Mouse (Mus musculus): Measurements from ENCODE around the gene Mfsd14a. TPM values are rescaled to one million over a fixed set of nuclear protein-coding genes. Genes with fewer than 3 reads are reported as not detected.

The Mfsd14a gene
- total RNA-seq, 1 experiment: 117 TPM

DNA sequence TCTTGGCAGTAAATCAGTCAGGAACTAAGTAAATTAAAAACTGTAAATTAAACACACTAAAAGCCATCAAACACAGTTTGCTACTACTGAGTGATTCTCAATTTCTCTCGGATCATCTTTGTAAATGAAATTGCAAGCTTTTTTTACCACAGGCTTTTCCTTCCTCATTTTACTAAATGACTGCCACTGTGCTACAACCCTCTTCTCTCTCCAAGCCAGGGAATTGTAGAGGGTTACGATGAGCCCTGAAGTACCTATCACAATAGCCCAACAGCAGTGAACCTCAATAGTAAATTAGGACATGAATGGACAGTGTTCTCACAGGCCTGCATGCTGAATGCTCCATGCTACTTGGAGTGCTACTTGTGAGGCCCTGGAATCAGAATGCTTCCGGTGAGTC is 28.4 kb downstream of the Mfsd14a start:
- no peak overlapping the region for H3K4me3 ChIP-seq (ENCODE audit: insufficient read depth in 1 of 2, low read depth in 1 of 2, low read length in 2 of 2, poor library complexity in 1 of 2, severe bottlenecking in 1 of 2)
- peaks cover 1 to 4% of the 10 kb centered on the region in 2 experiments; a peak in 1 of 4 replicates for H3K4me1 ChIP-seq (ENCODE audit: control insufficient read depth in 2 of 2, insufficient read depth in 2 of 2, low read length in 2 of 2, poor library complexity in 1 of 2)
- H3K27ac ChIP-seq (ENCODE audit: insufficient read depth, low read depth, low read length, poor library complexity, severe bottlenecking): no peak overlapping the region
- H3K36me3 ChIP-seq (ENCODE audit: control insufficient read depth, insufficient read depth, low read length, poor library complexity, severe bottlenecking): peaks cover 28% of the 10 kb centered on the region
- no peak for TF ChIP-seq CHD2 (IDR thresholded peaks at IDR 0.05; ENCODE audit: low read depth, low read length)
- TF ChIP-seq ZC3H11A (IDR thresholded peaks at IDR 0.05; ENCODE audit: borderline replicate concordance, low read depth, low read length): no peak
- TF ChIP-seq ZNF384 (IDR thresholded peaks at IDR 0.05; ENCODE audit: low read depth, low read length): no peak
- TF ChIP-seq HCFC1 (IDR thresholded peaks at IDR 0.05; ENCODE audit: borderline replicate concordance, insufficient read depth, low read length): no peak
- no peak for TF ChIP-seq MAFK (IDR thresholded peaks at IDR 0.05; ENCODE audit: insufficient read depth, low read depth, low read length)
- in situ Hi-C loops (cut with MboI; ENCODE audit: low sequenced_read_pairs in 2 of 2, unreplicated experiment in 2 of 2): no loop called here
- no peaks in the 10 kb centered on the region for H3K9me3 ChIP-seq (ENCODE audit: control insufficient read depth, insufficient read depth, low read depth, low read length)
- no peak for DNase-seq (ENCODE audit: low read depth, low spot score)
- H3K9ac ChIP-seq (ENCODE audit: insufficient read depth, low read depth, low read length, poor library complexity, severe bottlenecking): no peak overlapping the region

DNA sequence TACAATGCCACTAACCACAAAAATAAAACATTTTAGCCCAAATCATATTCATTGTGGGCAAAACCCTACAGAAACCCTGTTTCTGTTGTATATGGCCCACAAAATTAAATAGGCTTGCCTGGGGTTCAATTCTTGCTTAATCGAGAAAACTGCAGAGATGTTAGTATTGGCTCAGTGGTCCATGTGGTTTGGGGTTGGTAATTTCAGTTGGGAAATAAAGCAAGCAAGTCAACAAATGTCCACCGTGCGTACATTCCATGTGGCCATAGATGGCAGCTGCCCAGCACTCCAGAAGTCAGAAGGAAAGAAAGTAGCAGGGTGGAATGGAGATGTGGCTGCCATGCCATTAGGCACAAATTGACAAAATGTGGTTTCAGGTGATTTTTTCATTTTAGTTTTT is 29.5 kb downstream of the Mfsd14a start:
- H3K4me3 ChIP-seq (ENCODE audit: insufficient read depth in 1 of 2, low read depth in 1 of 2, low read length in 2 of 2, poor library complexity in 1 of 2, severe bottlenecking in 1 of 2): no peak overlapping the region
- no peak overlapping the region for H3K27ac ChIP-seq (ENCODE audit: insufficient read depth, low read depth, low read length, poor library complexity, severe bottlenecking)
- DNase-seq (ENCODE audit: low read depth, low spot score): no peak
- H3K9ac ChIP-seq (ENCODE audit: insufficient read depth, low read depth, low read length, poor library complexity, severe bottlenecking): no peak overlapping the region
- no peak for TF ChIP-seq ZNF384 (IDR thresholded peaks at IDR 0.05; ENCODE audit: low read depth, low read length)
- TF ChIP-seq HCFC1 (IDR thresholded peaks at IDR 0.05; ENCODE audit: borderline replicate concordance, insufficient read depth, low read length): no peak
- TF ChIP-seq MAFK (IDR thresholded peaks at IDR 0.05; ENCODE audit: insufficient read depth, low read depth, low read length): no peak
- no peak for TF ChIP-seq CHD2 (IDR thresholded peaks at IDR 0.05; ENCODE audit: low read depth, low read length)
- TF ChIP-seq ZC3H11A (IDR thresholded peaks at IDR 0.05; ENCODE audit: borderline replicate concordance, low read depth, low read length): no peak
- H3K9me3 ChIP-seq (ENCODE audit: control insufficient read depth, insufficient read depth, low read depth, low read length): no peaks in the 10 kb centered on the region
- peaks cover 1 to 3% of the 10 kb centered on the region in 2 experiments; a peak in 1 of 4 replicates for H3K4me1 ChIP-seq (ENCODE audit: control insufficient read depth in 2 of 2, insufficient read depth in 2 of 2, low read length in 2 of 2, poor library complexity in 1 of 2)
- in situ Hi-C loops (cut with MboI; ENCODE audit: low sequenced_read_pairs in 2 of 2, unreplicated experiment in 2 of 2): no loop called here
- H3K36me3 ChIP-seq (ENCODE audit: control insufficient read depth, insufficient read depth, low read length, poor library complexity, severe bottlenecking): peaks cover 23% of the 10 kb centered on the region

- in situ Hi-C loops (cut with MboI; ENCODE audit: low sequenced_read_pairs in 2 of 2, unreplicated experiment in 2 of 2): no loop called here
- peaks cover 23% of the 10 kb centered on the region for H3K36me3 ChIP-seq (ENCODE audit: control insufficient read depth, insufficient read depth, low read length, poor library complexity, severe bottlenecking)
These were observed 31.0 kb downstream of the Mfsd14a start for GRCm38 (mm10) chr3:116631459-116631858.

DNA sequence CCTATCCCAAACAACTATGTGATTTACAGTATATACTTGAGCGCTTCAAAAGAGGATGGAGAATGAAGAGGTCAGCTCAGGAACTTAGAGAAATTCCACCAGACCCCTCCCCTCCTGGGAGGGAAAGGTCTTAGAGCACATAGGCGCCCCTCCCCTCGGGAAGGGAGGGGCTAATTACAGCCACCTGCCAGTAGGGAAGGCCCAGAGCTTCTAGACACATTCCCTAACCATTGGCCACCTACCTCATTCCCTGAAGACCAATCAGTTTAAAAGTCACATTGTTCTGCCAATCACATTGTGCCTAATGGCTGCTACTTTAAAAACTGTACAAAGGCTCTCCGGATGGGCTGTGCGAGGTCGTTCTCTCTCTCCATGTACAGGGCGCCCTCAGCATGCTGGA is 39.8 kb downstream of the Mfsd14a start:
- Histone ChIP-seq H3K4me1 (ENCODE audit: control insufficient read depth in 2 of 2, insufficient read depth in 2 of 2, low read length in 2 of 2, poor library complexity in 1 of 2) (peaks cover 0 to 12% of the 10 kb centered on the region in 2 experiments; a peak in 1 of 4 replicates), H3K9me3 (ENCODE audit: control insufficient read depth, insufficient read depth, low read depth, low read length) (no peaks in the 10 kb centered on the region; the same call in 1 of the 2 replicates), H3K4me3 (ENCODE audit: insufficient read depth in 1 of 2, low read depth in 1 of 2, low read length in 2 of 2, poor library complexity in 1 of 2, severe bottlenecking in 1 of 2) (peak overlapping the region; percentile 49 to 58), H3K27ac (ENCODE audit: insufficient read depth, low read depth, low read length, poor library complexity, severe bottlenecking) (peak overlapping the region; percentile 80; the same call in 1 of the 2 replicates), H3K36me3 (ENCODE audit: control insufficient read depth, insufficient read depth, low read length, poor library complexity, severe bottlenecking) (peaks cover 5% of the 10 kb centered on the region), H3K9ac (ENCODE audit: insufficient read depth, low read depth, low read length, poor library complexity, severe bottlenecking) (peak overlapping the region; percentile 71)
- peak; percentile 83 for DNase-seq (ENCODE audit: low read depth, low spot score)
- no peak for TF ChIP-seq CHD2 (IDR thresholded peaks at IDR 0.05; ENCODE audit: low read depth, low read length)
- no peak for TF ChIP-seq ZC3H11A (IDR thresholded peaks at IDR 0.05; ENCODE audit: borderline replicate concordance, low read depth, low read length)
- no peak for TF ChIP-seq HCFC1 (IDR thresholded peaks at IDR 0.05; ENCODE audit: borderline replicate concordance, insufficient read depth, low read length)
- TF ChIP-seq MAFK (IDR thresholded peaks at IDR 0.05; ENCODE audit: insufficient read depth, low read depth, low read length): no peak
- TF ChIP-seq ZNF384 (IDR thresholded peaks at IDR 0.05; ENCODE audit: low read depth, low read length): no peak
- in situ Hi-C loops (cut with MboI; ENCODE audit: low sequenced_read_pairs in 2 of 2, unreplicated experiment in 2 of 2): no loop called here

More at GRCm38 (mm10) chr3:116631459-116631858, 31.0 kb downstream of the Mfsd14a start:
- H3K27ac ChIP-seq (ENCODE audit: insufficient read depth, low read depth, low read length, poor library complexity, severe bottlenecking): no peak overlapping the region
- no peak for DNase-seq (ENCODE audit: low read depth, low spot score)
- no peak overlapping the region for H3K9ac ChIP-seq (ENCODE audit: insufficient read depth, low read depth, low read length, poor library complexity, severe bottlenecking)
- H3K9me3 ChIP-seq (ENCODE audit: control insufficient read depth, insufficient read depth, low read depth, low read length): no peaks in the 10 kb centered on the region
- H3K4me1 ChIP-seq (ENCODE audit: control insufficient read depth in 2 of 2, insufficient read depth in 2 of 2, low read length in 2 of 2, poor library complexity in 1 of 2): peaks cover 1 to 3% of the 10 kb centered on the region in 2 experiments; a peak in 1 of 4 replicates
- no peak for TF ChIP-seq HCFC1 (IDR thresholded peaks at IDR 0.05; ENCODE audit: borderline replicate concordance, insufficient read depth, low read length)
- H3K4me3 ChIP-seq (ENCODE audit: insufficient read depth in 1 of 2, low read depth in 1 of 2, low read length in 2 of 2, poor library complexity in 1 of 2, severe bottlenecking in 1 of 2): no peak overlapping the region
